Mouse (Mus musculus): ENCODE results near the gene Tomm40l. TPM values are rescaled to one million over a fixed set of nuclear protein-coding genes. Genes with fewer than 3 reads are reported as not detected.

Gene Tomm40l
- total RNA-seq, 2 experiments from 2014 or later = 81.4 to 85.9 TPM

DNA sequence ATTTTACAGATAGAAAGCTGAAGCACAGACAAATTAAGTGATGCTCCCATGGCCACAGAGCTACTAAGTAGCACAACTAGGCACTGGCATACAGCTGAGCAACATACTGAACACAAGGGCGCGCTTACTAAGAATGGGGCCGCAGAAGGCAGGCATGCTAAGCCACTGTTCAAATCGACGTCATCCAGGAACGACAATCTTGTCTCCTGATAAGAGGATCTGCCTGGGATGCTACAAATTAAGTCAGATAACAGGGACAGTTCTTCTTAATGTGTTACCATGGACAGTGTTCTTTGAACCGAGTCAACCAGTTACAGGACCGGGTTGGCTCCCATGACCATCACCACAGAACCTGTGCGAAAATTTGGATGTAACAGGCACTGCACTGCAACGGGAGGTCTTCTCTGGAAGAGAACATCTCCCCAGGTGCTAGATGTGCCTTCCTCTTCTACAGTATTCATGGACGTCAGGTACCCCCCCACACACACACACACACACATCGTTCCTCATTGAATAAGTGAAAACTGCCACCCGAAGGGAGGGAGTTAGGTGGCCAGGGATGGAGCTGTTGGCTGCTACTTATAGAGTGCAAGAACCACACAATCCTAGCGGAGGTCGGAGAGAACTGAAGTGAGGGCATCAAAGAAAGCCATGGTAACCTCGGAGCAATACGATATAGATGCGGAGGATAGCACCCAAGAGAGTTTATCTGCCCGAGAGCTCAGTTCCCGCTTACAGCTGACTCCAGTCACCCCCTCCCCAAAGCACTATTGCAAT lies 27.1 kb downstream of the Tomm40l start:
- no peak for DNase-seq (ENCODE audit: extremely low spot score in 1 of 2, low spot score in 1 of 2)

DNA sequence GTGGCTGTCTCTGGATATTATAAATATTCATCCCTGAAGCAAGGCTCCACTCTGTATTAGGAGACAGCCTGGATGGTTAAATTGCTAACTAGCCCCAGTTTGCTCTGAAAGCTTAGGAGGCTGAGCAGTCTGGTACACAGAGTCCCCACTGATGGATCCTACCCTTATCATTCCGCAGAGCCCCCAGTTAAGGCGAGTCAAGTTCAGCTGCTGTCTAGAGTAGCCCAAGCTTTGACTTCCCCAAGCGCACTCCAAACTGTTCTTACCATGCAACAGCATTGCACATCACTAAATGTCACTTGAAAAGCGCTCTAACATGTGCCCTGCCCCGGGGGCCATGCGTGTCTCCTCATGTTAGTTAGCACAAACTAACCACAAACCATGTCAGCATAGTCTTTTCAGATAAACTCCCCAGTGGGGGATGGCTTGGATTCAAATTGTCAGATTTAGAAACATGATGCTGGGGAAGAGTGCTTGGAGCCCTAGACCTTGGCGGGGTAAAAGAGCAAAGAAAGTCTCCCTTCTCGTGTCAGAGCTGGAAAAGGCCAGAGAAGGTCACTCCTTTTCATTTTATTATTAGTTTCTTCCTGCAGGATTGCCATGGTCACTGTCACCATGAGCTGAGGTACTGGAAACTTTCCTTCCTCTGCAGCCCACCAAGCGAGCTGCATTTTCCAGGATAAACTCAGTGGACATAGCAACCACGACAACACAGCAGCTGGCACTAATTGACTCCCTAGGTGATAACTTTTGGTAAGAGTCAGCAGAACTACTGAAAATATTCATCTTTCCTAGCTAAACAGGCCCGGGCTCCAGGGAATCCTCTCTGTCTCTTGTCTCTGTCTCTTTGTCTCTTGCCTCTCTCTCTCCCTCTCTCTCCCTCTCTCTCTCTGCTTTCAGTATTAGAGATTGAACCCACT lies 28.1 kb downstream of the Tomm40l start:
- DNase-seq (ENCODE audit: extremely low spot score in 1 of 2, low spot score in 1 of 2) = no peak

GRCm38 (mm10) chr1:171193093-171193840 lies 29.0 kb downstream of the Tomm40l start:
- no peak for DNase-seq (ENCODE audit: extremely low spot score in 1 of 2, low spot score in 1 of 2)

DNA sequence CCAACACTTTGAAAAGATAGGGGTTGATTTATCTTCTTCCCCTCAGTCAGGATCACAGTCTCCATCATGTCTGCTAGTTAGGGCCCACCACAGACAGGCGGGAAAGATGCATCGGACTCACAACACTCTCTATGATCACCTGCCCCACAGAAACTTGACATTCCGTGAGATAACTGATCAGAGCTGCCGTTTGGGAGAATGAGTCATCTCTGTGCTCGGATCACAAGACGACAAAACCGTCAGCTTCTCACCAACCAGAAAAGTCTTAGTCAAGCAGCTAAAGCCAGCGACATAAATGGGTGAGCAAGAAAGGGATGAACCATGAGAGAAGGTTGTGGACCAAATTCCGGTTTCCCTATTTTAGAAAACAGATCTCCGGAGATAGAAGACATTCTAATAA lies 30.0 kb downstream of the Tomm40l start:
- no peak for DNase-seq (ENCODE audit: extremely low spot score in 1 of 2, low spot score in 1 of 2)

GRCm38 (mm10) chr1:171190832-171191231 lies 31.5 kb downstream of the Tomm40l start:
- no peak for DNase-seq (ENCODE audit: extremely low spot score in 1 of 2, low spot score in 1 of 2)

DNA sequence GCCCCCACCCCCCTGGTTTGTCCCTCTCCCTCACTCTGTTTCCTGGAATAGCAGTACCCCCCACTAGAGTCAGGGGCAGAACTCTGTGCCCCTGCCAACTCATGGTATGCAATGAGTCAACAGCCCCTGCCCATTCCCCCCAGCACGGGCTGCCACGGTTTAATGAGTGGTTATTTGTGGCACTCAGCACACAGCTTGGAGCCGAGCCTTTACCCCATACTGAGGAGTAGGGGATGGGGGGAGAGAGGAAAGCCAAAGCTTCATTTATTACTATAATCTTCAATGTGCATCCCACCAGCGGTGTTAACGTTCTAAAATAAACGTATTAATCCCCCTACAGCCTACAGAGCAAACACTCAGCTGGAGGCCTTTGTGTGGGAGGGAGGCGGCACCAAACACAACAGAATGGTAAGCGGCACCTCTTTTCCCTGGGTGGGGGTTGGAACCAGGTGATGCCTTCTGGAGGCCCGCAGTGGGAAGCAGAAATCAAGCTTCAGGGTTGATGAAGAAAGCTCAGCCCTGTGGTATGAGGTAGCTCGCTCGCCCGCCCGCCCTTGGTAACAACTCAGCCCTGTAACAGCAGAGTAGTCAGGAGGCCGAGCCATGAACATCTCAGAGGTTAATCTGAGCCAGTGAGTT lies 32.7 kb downstream of the Tomm40l start:
- no peak for DNase-seq (ENCODE audit: extremely low spot score in 1 of 2, low spot score in 1 of 2)

GRCm38 (mm10) chr1:171189046-171189445 lies 33.3 kb downstream of the Tomm40l start:
- no peak for DNase-seq (ENCODE audit: extremely low spot score in 1 of 2, low spot score in 1 of 2)

DNA sequence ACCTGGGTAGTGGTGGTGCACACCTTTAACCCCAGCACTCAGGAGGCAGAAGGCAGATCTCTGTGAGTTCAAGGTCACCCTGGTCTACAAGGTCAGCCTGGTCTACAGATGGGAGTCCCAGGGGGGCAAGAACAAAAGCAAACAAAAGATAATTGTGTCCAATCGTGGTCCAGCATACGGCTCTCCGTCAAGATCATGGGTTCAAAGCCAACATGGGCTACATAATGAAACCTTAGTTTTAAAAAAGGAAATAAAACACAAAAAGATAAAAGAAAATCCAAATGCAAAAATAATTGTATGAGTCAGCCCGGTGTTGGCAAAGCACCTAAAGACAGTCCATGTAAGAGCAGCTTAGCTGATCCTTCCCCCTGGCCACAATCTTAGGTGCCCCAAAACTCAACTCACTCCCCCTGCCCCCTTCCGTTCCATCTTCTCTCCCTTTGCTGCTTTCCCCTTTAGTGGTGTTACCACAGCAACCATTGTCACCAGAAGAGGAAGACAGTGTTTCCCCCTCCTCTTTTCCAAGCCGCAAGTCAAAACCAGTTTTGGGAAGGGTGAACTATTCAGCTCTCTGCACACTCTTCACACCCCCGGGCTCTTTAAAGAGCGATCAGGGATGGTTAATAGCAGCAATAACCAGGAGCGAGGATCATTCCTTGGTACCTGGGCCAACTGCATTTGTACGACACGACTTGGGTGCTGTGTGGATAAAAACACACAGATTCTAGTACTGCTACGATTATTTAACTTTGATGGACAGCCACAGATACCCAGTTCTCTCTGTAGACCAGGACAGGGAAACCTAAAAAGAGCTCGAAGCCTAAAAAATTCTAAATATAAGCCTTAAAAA lies 34.2 kb downstream of the Tomm40l start:
- DNase-seq (ENCODE audit: extremely low spot score in 1 of 2, low spot score in 1 of 2) = no peak

- no peak for DNase-seq (ENCODE audit: extremely low spot score in 1 of 2, low spot score in 1 of 2)
Observed at GRCm38 (mm10) chr1:171185655-171186054, 36.7 kb downstream of the Tomm40l start.

DNA sequence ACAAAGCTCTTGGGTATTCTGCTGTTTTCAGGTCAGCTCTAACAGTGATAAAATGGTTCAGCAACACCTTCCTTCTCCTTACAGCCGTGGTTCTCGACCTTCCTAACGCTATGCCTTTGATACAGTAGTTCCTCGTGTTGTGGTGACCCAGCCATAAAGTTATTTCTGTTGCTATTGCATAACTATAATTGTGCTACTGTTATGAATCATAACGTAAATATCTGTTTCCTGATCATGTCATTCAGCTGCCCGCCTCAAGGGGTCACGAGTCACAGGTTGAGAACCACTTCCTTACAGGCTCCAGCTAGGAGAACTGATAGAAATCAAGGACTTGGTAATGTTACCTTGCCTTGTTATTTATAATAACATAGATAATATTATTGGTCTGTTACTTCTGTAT lies 38.0 kb downstream of the Tomm40l start:
- DNase-seq (ENCODE audit: extremely low spot score in 1 of 2, low spot score in 1 of 2) = no peak

DNA sequence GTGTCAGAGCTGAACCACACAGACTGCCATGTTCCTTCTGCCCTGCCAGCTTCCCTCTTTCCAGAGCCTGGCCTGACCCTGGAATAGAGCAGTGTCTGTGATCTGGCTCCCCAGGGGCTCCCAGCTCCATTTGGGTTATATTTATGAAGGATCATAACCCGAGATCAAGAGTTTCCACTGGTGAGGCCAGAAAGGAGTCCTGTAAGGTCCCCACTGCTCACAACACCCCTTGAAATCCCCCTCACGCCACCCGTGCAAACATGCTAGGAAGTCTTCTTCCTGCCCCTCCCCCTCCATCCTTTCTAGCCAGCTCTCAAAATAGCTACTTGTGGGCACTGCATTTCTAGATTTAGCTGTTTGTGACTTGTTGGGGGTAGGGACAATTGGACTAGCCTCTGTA lies 38.7 kb downstream of the Tomm40l start:
- no peak for DNase-seq (ENCODE audit: extremely low spot score in 1 of 2, low spot score in 1 of 2)

- no peak for DNase-seq (ENCODE audit: extremely low spot score in 1 of 2, low spot score in 1 of 2)
Observed at GRCm38 (mm10) chr1:171183025-171183424, 39.3 kb downstream of the Tomm40l start.

DNA sequence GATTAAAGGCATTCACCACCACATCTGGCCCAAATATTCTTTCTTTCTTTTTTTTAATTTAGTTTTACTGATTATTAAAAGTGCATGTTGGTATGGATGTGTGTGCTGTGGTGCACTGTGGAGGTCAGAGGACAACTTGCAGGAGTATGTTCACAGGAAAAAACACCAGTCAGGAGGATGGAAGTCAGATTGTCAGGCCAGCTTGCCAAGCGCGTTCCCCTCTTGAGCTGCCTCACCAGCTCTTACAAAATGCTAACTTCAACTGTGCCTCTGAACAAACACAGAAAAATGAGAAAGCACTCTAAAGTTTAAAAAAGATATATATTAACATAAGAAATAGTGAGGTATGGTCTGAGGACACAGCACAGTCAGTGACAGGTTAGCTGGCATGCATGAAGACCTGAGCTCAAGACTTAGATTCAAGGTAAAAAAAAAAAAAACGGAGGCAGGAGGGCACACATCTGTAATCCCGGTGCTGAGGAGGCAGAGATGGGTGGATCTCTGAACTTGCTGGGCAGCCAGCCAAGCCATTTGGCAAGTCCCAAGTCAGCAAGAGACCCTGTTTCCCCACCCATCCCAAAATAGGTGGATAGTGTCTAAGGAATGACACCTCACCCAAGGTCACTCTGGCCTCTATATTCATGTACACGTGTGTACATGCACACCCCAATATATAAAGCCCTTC lies 42.7 kb downstream of the Tomm40l start:
- no peak for DNase-seq (ENCODE audit: extremely low spot score in 1 of 2, low spot score in 1 of 2)

DNA sequence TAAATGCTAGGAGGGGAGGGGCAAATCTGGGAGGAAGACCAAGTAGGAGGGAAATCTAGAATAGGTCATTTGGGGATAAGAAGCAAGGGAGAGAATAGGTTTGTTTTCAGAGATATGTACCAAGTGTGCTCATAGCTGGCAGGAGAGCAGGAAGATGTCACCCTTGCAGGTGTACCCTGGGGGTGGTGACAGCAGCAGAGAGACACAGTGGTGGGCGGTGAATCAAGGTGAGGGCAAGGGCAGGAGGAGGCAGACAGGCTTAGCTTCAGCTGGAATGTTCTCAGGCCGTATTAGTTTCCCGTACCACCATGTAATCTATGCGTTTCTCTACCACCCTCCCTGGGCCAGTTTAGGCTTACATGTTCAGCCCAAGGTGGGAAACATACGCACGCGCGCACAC lies 49.5 kb downstream of the Tomm40l start:
- DNase-seq (ENCODE audit: extremely low spot score in 1 of 2, low spot score in 1 of 2) = no peak

DNA sequence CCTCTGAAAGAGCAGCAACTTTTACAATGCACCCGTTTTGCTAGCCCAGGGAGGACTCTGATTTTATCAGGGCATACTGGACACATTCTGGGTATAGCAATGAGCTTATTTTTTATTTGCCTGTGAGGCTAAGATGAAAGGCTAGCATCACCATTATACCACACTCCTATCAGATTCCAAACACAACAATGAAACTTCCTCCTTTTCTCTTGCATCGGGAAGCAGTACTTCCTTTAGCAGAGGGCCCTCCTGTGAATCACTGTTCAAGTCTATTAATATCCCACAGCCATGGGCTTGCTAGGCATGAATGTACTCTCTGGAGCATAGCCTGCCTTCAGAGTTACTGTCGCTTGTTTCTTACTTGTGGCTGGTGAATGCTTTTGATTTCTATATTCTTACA lies 51.2 kb downstream of the Tomm40l start:
- no peak for DNase-seq (ENCODE audit: extremely low spot score in 1 of 2, low spot score in 1 of 2)

- no peak for DNase-seq (ENCODE audit: extremely low spot score in 1 of 2, low spot score in 1 of 2)
Observed at GRCm38 (mm10) chr1:171169913-171170312, 52.4 kb downstream of the Tomm40l start.

DNA sequence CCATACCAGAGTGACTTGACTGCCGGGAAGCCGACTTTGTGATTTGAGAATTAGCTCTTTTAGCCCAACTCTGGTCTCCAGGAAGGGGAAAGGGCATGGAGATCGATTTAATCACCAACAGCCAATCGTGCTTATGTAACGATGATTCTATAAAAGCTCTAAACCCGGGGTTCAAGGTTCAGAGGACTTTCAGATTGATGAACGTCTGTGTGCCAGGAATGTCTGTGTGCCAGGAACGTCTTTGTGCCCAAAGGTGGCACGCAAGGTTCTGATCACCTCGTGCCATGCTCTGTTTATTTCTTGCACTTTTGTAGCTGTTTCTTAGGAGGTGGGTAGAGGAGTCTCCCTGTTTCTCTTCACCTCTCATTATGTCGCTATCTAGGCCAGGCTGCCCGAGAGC lies 53.4 kb downstream of the Tomm40l start:
- DNase-seq (ENCODE audit: extremely low spot score in 1 of 2, low spot score in 1 of 2) = no peak
